Mouse (Mus musculus) spleen, adult 2 months (tissue): Measurements from ENCODE around the gene BC028528.
"Not testable (repeated sequence)": the region's sequence is repeated elsewhere in the genome, so short reads cannot be mapped to it uniquely, and the experiment has no call there.

Experiments used
- CTCF ChIP-seq: fragments of 200-500 bp; IDR thresholded peaks from 2 replicates; pipeline ENCODE4 v1.5.1; 2011; ENCODE audit warnings: mild to moderate bottlenecking, inconsistent platforms; ENCODE audit not compliant: insufficient read depth, insufficient read length, insufficient replicate concordance; ENCODE audit errors: extremely low read depth
- POLR2A ChIP-seq: fragments of 200-500 bp; IDR thresholded peaks from 2 replicates; pipeline ENCODE4 v1.6.1; 2011; ENCODE audit warnings: low read depth, low read length, inconsistent platforms

- TF ChIP-seq CTCF, POLR2A: not testable (repeated sequence)
Measured at GRCm38 (mm10) chr3:95858278-95858677, 33.5 kb downstream of the BC028528 start.
